Mouse (Mus musculus) cerebellum, adult 2 months (tissue): ENCODE data around the gene Pacrg.

Source experiments
- CTCF ChIP-seq: fragments of 200-500 bp; IDR thresholded peaks from 2 replicates; pipeline ENCODE4 v1.5.1; 2011; ENCODE audit warnings: low read depth, mild to moderate bottlenecking, control low read depth, low read length, moderate library complexity, borderline replicate concordance; ENCODE audit not compliant: insufficient read depth
- POLR2A ChIP-seq: fragments of 200-500 bp; IDR thresholded peaks from 2 replicates; pipeline ENCODE4 v1.6.1; 2011; ENCODE audit warnings: low read length, control low read depth, borderline replicate concordance; ENCODE audit not compliant: insufficient read depth

- TF ChIP-seq POLR2A (no peak), CTCF (no peak)
Measured at GRCm38 (mm10) chr17:10626299-10627095, 213.6 kb downstream of the Pacrg start.
